Mouse (Mus musculus): ENCODE results near the gene Syt5. TPM values are rescaled to one million over a fixed set of nuclear protein-coding genes. Genes with fewer than 3 reads are reported as not detected.

Syt5 gene
- total RNA-seq, 2 experiments from 2014 or later = 9.5 to 12.7 TPM

DNA sequence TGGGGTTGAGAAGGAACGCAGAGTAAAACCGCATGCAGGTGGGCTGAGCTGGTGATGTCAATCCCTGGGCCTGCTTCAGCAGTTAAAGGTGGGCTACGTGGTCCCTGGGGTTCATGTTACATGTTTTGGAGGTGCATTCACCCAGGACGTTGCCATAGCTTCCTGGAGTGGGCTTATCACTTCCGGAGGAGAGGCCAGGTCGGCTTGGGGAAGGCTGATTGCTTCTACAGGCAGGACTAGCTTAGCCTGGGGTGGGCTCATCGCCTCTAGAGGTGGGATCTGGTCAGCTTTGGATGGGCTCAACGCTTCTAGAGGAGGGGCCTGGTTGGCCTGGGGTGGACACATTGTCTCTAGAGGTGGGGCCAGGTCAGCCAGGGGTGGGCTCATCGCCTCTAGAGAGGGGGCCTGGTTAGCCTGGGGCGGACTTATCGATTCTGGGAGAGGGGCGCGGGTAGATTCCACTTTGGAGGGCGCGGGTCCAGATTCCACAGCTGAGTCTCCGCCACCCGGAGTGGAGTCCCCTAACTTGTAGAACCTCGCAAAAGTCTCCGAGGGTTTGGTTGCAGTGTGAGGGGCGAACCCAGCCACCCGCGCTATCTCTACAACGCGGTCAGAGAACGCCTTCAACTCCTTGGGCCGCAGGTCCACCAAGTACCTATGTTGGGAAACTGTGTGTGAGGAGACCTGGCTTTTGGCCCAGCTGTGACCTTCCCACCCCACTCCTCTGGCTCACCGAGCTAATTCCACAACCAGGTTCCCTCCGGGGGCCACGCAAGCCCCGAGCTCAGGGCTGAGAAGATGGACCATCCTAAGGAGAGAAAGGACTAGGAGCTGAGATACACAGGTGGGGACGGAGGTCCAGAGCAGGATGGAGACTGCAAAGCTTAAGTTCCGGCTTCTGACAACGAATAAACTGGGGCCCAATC, 23.9 kb downstream of the Syt5 start:
- DNase-seq = no peak

GRCm38 (mm10) chr7:4522292-4522691, 25.0 kb downstream of the Syt5 start:
- DNase-seq = no peak

- no peak for DNase-seq
Observed at GRCm38 (mm10) chr7:4521231-4522003, 25.9 kb downstream of the Syt5 start.

- no peak for DNase-seq
Observed at GRCm38 (mm10) chr7:4518487-4518886, 28.9 kb downstream of the Syt5 start.

DNA sequence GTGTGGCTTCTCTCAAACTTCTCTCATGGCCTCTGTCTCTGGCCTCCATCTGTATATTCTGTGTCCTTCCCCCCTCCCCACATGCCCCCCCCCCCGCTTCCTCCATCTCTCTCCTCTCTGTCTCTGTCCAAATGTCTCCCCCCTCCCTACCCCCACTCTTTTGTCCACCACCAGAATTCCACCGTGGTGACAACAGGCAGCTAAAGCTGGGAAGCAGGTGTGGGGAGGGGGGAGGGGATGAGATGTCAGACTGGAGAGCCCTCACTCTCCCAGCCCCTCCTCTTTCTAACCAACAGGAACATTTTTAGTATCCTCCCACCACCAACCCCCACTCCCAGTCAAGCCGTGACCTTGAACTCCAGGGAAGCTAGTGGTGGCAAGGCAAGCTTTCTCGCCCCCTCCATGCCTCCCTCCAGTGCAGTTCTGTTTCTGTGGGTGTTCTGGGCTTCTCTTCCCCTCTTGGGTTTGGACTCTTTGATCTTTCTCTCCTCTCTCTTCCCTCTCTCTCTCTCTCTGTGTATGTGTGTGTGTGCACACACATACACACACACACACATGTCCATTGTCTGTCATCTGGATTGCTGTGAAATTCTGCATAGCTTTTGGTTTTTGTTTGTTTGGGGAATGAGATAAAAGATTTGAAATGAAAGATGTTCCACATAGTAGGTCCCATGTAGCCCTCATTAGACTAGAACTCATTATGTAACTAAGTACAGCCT, 30.9 kb downstream of the Syt5 start, which contains the start of gene Tnnt1:
Gene Tnnt1 (minus strand): TSS at position 51 of the 719 bp plus-strand sequence.
- no peak for DNase-seq

DNA sequence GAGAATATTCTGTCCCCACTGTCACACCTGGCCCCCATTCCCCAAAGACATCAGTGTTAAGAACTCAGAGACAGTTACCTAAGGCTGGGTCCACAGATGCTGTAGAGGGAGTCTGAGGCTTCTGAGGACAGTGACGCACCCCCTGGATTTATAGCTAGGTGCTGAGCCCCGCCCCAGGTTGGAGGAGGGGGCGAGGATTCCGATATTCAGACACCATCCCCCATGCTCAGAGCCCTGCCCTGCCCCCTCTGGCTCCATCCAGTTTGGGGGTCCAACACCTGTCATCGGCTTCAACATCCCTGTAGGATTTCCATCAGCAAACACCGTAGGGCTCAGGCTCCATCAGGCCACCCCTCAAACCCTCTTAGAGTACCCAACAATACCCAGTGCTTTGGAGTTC, 31.5 kb downstream of the Syt5 start:
- no peak for DNase-seq

- no peak for DNase-seq
Observed at GRCm38 (mm10) chr7:4513829-4514712, 33.3 kb downstream of the Syt5 start.

DNA sequence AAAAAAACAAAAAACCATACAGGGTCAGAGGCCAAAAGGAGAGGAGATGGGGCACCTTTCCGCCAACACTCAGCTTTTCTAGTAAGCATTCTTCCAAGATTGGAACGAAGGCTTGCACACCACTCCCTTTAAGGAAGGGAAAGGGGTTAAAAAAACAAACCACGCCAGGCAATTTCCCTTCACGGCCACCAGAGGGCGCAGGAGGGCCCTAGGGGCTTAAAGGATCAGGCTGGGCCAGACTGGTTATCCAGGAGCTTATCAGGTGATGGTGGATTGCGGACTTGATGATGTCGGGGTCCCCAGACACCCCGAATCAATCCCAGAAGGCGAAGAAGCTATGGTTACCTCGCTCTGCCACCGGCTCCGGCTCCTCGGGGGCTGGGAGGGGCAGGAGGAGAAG, 34.1 kb downstream of the Syt5 start:
- DNase-seq = peak; percentile 60

GRCm38 (mm10) chr7:4511489-4512224, 35.7 kb downstream of the Syt5 start:
- peak; percentile 23 for DNase-seq

DNA sequence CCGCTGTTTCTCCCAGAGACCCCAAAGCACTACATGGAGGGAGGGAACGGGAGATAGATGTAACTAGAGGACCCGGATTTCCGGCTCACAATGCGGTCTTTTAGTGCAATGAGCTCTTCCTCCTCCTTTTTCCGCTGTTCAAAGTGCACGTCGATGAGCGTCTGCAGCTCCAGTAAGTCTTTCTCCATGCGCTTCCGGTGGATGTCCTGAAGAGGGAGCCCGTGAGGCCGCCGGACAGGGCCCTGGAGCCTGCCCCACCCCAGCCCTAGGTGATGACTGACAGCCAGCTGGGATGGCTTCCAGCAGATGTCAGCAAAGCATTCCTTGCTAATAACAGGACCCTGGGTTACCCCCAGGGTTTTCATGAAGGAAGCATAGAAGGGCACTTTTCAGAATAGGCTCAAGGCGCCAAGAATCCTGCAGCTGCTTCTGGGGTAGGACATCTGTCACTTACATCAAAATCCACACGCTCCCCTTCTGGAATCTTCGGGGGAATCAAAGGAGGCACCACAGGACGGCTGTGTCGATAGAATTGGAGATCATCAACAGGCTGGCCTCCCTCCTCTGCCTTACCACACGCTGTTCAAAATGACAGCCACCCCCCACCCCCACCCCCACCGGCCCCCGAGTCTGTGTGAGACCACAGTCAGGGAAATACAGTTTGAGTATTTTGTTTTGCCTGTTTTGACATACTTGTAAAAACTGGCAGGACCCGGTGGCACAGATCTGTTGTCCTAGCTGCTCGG, 37.3 kb downstream of the Syt5 start:
- peak; percentile 82 for DNase-seq

GRCm38 (mm10) chr7:4508739-4509116, 38.6 kb downstream of the Syt5 start:
- DNase-seq = no peak

GRCm38 (mm10) chr7:4508062-4508738, 39.1 kb downstream of the Syt5 start:
- DNase-seq = no peak

DNA sequence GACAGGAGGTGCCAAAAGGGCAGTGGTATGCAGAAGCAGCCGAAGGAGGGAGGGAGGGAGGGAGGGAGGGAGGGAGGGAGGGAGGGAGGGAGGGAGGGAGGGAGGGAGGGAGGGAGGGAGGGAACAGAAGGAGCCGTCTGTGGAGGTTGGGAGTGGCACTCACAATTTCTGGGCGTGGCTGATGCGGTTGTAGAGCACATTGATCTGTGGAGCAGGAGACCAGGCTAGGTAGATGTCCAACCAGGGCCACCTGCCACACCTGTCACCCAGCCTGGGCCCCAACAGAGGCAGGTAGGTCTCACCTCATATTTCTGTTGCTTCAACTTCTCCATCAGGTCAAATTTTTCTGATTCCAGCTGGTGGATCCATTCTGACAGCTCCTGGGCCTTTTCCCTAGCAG, 40.1 kb downstream of the Syt5 start:
- DNase-seq = no peak

GRCm38 (mm10) chr7:4504646-4505435, 42.5 kb downstream of the Syt5 start:
- DNase-seq = no peak

DNA sequence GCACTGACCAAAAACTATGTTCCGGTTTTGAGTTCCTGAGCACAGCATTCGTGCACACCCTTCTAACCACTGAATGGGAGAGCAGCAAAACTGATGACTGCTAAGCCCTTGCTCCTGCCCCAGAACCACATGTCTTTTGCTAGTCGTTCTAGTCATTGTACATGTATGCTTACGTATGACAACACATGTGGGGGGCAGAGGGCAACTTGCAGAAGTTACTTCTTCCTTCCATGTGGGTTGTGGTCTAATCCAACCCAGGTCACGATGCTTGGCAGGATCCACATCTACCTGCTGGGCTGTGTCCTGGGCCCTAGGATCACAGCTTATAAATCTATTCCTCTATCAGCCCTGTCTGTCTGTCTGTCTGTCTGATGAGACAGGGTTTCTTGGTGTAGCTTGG, 43.5 kb downstream of the Syt5 start:
- DNase-seq = no peak

- DNase-seq = no peak
Observed at GRCm38 (mm10) chr7:4503100-4503499, 44.2 kb downstream of the Syt5 start.

GRCm38 (mm10) chr7:4502421-4503090, 44.8 kb downstream of the Syt5 start:
- peak; percentile 59 for DNase-seq
